Mouse (Mus musculus) kidney, postnatal 10 days (tissue): ENCODE measurements at regions not wholly inside any gene's neighbourhood (a gene's known extent, or its start where the extent isn't known, plus 50 kb on each side); places are given as distances from the start of the nearest gene placed in this dataset.

ENCODE experiments used
- DNase-seq: peaks from one replicate; pipeline ENCODE4 v3.0.0; 2021; ENCODE audit warnings: mixed read lengths

DNA sequence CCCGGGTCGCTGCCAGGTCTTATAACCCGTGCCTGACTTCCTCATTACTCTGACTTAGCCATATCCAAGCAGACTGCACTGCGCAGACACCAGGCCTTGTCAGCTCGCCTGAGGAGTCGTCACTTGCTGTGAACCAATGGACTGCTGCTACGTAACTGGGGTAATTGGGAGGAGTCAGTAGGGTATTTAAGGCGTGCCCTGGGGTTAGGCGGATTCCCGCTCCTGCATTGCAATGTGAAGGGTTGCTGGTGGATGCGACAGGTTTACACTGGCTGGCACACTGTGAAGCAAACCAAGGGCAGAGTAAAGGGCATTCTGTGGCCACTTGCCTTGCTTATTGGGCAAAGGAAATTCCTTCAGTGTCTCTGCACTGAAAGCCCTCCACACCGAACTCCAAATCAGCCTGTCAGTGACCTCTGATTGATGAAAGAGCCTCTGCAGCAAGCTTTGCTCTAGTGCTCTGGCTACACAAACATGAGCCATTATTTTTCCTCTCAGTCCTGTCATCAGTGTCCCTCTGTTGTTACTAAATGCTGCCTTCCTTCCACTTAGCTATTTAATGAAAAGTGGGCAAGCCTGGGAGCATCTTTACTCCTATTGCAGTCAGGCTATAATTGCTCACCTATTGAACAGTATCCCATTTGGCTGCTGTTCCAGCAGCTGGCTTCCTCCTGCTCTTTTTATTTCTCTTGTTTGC lies 51.7 kb downstream of the Cypt12 start:
- DNase-seq = peak; percentile 4
